Mouse (Mus musculus): Measurements from ENCODE around the gene Tmem120b. TPM values are rescaled to one million over a fixed set of nuclear protein-coding genes. Genes with fewer than 3 reads are reported as not detected.

Tmem120b gene
- polyA plus RNA-seq, 1 experiment: 9.4 TPM

DNA sequence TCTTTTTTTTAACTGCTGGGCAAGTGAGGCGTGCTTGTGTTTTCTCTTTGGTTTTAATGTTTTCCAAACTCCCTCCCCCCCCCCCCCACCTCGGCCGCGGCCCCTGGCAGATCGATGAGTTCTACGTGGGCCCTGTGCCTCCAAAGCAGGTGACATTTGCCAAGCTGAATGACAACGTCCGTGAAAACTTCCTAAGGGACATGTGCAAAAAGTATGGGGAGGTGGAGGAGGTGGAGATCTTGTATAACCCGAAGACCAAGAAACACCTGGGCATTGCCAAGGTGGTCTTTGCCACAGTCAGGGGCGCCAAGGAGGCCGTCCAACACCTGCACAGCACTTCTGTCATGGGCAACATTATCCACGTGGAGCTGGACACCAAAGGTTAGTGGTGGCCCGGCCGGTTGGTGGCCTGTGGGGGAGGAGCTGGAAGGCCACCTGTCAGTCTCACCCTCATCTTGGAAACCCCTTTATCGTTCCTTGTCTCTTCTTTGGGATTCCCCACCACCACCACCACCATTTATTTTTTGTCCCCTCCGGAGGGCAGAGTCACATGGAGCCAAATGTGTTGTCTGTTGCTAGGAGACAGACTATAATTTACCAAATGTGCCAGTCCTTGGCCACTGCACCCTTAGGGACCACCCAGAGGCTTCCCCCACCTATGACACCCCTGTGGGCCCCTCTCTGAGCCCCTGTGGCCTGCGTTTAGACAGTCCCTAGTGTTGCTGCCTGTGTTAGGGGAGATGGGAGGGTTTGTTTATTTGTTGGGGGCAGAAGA, 75.9 kb downstream of the Tmem120b start:
- H3K4me1 ChIP-seq (ENCODE audit: control insufficient read depth): peaks cover 72% of the 10 kb centered on the region
- H3K4me3 ChIP-seq (replicated peaks): peak overlapping the region; percentile 82
- H3K36me3 ChIP-seq (ENCODE audit: control insufficient read depth): peaks cover 55% of the 10 kb centered on the region
- no peaks in the 10 kb centered on the region for H3K27me3 ChIP-seq (ENCODE audit: control insufficient read depth)
- no peak for TF ChIP-seq TAL1 (IDR thresholded peaks at IDR 0.05; ENCODE audit: low read length)
- no peak for TF ChIP-seq GATA1 (IDR thresholded peaks at IDR 0.05; ENCODE audit: low read length)
- H3K9me3 ChIP-seq (ENCODE audit: control insufficient read depth, low read length): no peaks in the 10 kb centered on the region

DNA sequence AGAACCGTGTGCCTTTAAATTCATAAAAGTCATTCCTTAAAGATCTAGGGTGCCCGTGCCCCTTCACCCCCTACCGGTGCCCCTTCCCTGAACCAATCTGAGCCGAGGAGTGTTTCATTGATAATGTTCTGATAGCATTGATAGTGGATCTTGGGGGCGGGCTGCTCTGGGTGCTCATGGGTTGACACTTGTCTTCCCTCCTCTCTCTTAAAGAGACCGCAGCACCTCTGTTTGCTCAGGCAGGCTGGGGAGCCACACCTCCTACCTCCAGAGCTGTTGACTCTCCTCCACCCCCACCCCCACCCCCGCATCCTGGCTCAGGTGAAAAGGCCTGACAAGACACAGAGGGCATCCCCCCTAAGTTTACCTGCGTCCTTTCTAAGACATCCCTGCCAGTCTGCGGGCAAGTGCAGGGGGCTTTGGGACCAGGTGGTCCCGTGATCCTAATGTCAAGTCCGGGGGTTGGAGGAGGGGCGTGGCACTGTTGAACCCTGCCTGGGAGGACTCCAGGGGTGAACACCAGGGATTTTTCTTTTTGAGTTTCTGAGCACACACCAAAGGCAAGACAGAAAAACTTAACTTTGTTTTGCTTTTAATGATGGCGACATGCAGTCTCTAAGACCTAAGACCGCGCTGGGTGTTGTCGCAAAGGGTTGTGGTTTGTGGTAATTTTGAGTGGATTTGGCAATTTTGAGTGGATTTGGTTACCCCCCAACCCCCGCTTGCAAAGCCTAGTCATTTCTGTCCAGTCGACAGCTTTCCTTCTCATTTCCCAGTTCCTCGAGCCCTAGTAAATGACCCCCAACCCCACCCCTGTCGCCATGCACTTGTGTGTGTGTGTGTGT, 76.8 kb downstream of the Tmem120b start:
- H3K4me3 ChIP-seq (replicated peaks): peak overlapping the region; percentile 82
- peaks cover 59% of the 10 kb centered on the region for H3K36me3 ChIP-seq (ENCODE audit: control insufficient read depth)
- H3K9me3 ChIP-seq (ENCODE audit: control insufficient read depth, low read length): no peaks in the 10 kb centered on the region
- TF ChIP-seq TAL1 (IDR thresholded peaks at IDR 0.05; ENCODE audit: low read length) (no peak), GATA1 (IDR thresholded peaks at IDR 0.05; ENCODE audit: low read length) (no peak)
- H3K27me3 ChIP-seq (ENCODE audit: control insufficient read depth): no peaks in the 10 kb centered on the region
- peaks cover 72% of the 10 kb centered on the region for H3K4me1 ChIP-seq (ENCODE audit: control insufficient read depth)

- peaks cover 86% of the 10 kb centered on the region for H3K4me1 ChIP-seq (ENCODE audit: control insufficient read depth)
- peaks cover 73% of the 10 kb centered on the region for H3K36me3 ChIP-seq (ENCODE audit: control insufficient read depth)
Measured at GRCm38 (mm10) chr5:123146357-123146756, 78.1 kb downstream of the Tmem120b start.

DNA sequence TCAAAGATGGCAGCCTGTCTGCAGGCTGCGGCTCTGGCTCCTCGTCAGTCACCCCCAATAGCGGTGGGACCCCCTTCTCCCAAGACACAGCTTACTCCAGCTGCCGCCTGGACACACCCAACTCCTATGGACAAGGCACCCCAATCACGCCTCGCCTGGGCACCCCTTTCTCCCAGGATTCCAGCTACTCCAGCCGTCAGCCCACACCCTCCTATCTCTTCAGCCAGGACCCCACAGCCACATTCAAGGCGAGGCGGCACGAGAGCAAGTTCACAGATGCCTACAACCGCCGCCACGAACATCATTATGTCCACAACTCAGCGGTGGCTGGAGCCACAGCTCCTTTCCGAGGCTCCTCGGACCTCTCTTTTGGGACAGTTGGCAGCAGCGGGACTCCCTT, 79.4 kb downstream of the Tmem120b start:
- no peaks in the 10 kb centered on the region for H3K9me3 ChIP-seq (ENCODE audit: control insufficient read depth, low read length)
- H3K27me3 ChIP-seq (ENCODE audit: control insufficient read depth): no peaks in the 10 kb centered on the region
- no peak overlapping the region for H3K4me3 ChIP-seq (replicated peaks)
- peaks cover 85% of the 10 kb centered on the region for H3K36me3 ChIP-seq (ENCODE audit: control insufficient read depth)
- H3K4me1 ChIP-seq (ENCODE audit: control insufficient read depth): peaks cover 91% of the 10 kb centered on the region
- no peak for TF ChIP-seq GATA1 (IDR thresholded peaks at IDR 0.05; ENCODE audit: low read length)
- no peak for TF ChIP-seq TAL1 (IDR thresholded peaks at IDR 0.05; ENCODE audit: low read length)

More at GRCm38 (mm10) chr5:123146357-123146756, 78.1 kb downstream of the Tmem120b start:
- H3K9me3 ChIP-seq (ENCODE audit: control insufficient read depth, low read length): no peaks in the 10 kb centered on the region
- TF ChIP-seq GATA1 (IDR thresholded peaks at IDR 0.05; ENCODE audit: low read length) (no peak), TAL1 (IDR thresholded peaks at IDR 0.05; ENCODE audit: low read length) (no peak)
- no peaks in the 10 kb centered on the region for H3K27me3 ChIP-seq (ENCODE audit: control insufficient read depth)
- no peak overlapping the region for H3K4me3 ChIP-seq (replicated peaks)

DNA sequence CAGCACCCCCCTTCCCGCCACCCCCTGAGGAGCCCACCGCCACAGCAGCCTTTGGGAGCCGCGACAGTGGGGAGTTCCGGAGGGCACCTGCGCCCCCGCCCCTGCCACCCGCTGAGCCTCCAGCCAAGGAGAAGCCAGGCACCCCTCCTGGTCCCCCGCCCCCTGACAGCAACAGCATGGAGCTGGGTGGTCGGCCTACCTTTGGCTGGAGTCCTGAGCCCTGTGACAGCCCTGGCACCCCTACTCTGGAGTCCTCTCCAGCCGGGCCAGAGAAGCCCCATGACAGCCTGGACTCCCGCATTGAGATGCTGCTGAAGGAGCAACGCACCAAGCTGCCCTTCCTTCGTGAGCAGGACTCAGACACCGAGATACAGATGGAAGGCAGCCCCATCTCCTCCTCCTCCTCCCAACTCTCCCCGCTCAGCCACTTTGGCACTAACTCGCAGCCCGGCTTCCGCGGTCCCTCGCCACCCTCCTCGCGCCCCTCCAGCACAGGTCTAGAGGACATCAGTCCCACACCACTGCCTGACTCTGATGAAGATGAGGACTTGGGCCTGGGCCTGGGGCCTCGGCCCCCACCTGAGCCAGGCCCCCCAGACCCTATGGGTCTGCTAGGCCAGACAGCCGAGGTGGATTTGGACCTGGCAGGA, 80.0 kb downstream of the Tmem120b start:
- H3K27me3 ChIP-seq (ENCODE audit: control insufficient read depth): no peaks in the 10 kb centered on the region
- H3K36me3 ChIP-seq (ENCODE audit: control insufficient read depth): peaks cover 92% of the 10 kb centered on the region
- no peak overlapping the region for H3K4me3 ChIP-seq (replicated peaks)
- TF ChIP-seq GATA1 (IDR thresholded peaks at IDR 0.05; ENCODE audit: low read length) (no peak), TAL1 (IDR thresholded peaks at IDR 0.05; ENCODE audit: low read length) (no peak)
- no peaks in the 10 kb centered on the region for H3K9me3 ChIP-seq (ENCODE audit: control insufficient read depth, low read length)
- H3K4me1 ChIP-seq (ENCODE audit: control insufficient read depth): peaks cover 95% of the 10 kb centered on the region

DNA sequence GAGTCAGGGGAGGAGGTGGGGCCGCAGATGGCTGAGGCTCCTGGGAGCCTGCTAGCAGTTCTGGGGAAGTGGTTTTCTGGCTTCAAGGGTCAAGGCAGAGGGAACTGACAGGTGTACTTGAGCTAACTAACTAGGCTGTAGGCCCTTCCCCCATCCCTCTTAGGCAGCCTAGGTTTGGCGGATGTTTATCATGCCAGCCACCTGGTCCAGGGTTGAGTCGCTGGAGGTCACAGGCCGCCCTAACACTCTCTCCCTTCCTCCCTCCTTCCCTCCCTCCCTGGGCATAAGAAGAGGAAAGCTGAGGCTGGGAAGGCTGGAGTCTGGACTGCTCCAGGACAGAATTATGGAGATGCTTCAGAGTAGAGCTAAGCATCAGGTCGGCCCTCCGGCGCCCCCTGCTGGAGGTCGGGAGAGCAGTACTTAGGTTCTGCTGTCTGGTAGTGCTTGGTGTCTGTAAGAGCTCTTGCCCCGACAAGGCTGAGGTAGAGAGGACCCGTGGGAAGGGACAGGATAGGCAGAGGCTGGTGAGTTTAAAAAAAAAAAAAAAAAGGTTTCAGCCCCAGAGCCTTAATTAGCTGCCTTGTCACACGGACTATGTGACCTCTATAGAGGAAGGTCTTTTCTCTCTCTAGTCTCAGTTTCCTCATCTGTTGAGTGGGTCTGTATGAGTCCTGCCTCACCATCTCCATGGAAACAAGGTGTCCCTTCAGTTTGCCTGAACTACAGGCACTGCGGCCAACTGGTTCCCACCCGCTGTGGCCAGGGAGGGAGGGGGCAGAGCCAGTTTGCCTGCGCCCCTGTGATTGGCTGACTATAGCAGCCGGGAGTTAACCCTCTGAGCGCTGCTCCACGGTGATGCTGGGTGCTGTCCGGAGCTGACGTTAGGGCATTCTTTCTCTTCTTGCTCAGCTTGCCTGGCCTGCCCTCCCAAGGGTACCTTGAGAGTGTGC, 81.5 kb downstream of the Tmem120b start:
- H3K4me1 ChIP-seq (ENCODE audit: control insufficient read depth): peaks cover 79% of the 10 kb centered on the region
- peak overlapping the region; percentile 68 for H3K4me3 ChIP-seq (replicated peaks)
- H3K27me3 ChIP-seq (ENCODE audit: control insufficient read depth): no peaks in the 10 kb centered on the region
- TF ChIP-seq GATA1 (IDR thresholded peaks at IDR 0.05; ENCODE audit: low read length) (no peak), TAL1 (IDR thresholded peaks at IDR 0.05; ENCODE audit: low read length) (peak; percentile 55; the same call in 2 of the 3 replicates)
- no peaks in the 10 kb centered on the region for H3K9me3 ChIP-seq (ENCODE audit: control insufficient read depth, low read length)
- H3K36me3 ChIP-seq (ENCODE audit: control insufficient read depth): peaks cover 98% of the 10 kb centered on the region

- peak overlapping the region; percentile 68 for H3K4me3 ChIP-seq (replicated peaks)
Measured at GRCm38 (mm10) chr5:123150641-123151040, 82.4 kb downstream of the Tmem120b start.

GRCm38 (mm10) chr5:123151077-123151476, 82.9 kb downstream of the Tmem120b start:
- TF ChIP-seq GATA1 (IDR thresholded peaks at IDR 0.05; ENCODE audit: low read length) (no peak), TAL1 (IDR thresholded peaks at IDR 0.05; ENCODE audit: low read length) (no peak)
- Histone ChIP-seq H3K9me3 (ENCODE audit: control insufficient read depth, low read length) (no peaks in the 10 kb centered on the region), H3K4me1 (ENCODE audit: control insufficient read depth) (peaks cover 68% of the 10 kb centered on the region), H3K4me3 (replicated peaks) (peak overlapping the region; percentile 68), H3K27me3 (ENCODE audit: control insufficient read depth) (no peaks in the 10 kb centered on the region), H3K36me3 (ENCODE audit: control insufficient read depth) (peaks cover 96% of the 10 kb centered on the region)

More at GRCm38 (mm10) chr5:123150641-123151040, 82.4 kb downstream of the Tmem120b start:
- Histone ChIP-seq H3K4me1 (ENCODE audit: control insufficient read depth) (peaks cover 72% of the 10 kb centered on the region), H3K27me3 (ENCODE audit: control insufficient read depth) (no peaks in the 10 kb centered on the region), H3K9me3 (ENCODE audit: control insufficient read depth, low read length) (no peaks in the 10 kb centered on the region), H3K36me3 (ENCODE audit: control insufficient read depth) (peaks cover 97% of the 10 kb centered on the region)
- no peak for TF ChIP-seq GATA1 (IDR thresholded peaks at IDR 0.05; ENCODE audit: low read length)
- TF ChIP-seq TAL1 (IDR thresholded peaks at IDR 0.05; ENCODE audit: low read length): no peak
